Comparison of ENCODE assay signal across 8 mouse cellular contexts in genomic region chr16:37617695-37618094, GRCm38 (mm10). TPM values are rescaled to one million over a fixed set of nuclear protein-coding genes. Genes with fewer than 3 reads are reported as not detected.
A peak's percentile ranks its signal among the peaks of the same experiment; 100 is the strongest.
DNase-seq lines count a peak whose midpoint lies in the region; ATAC-seq lines count a peak whose summit lies in the region.

No protein-coding gene starts in this region.

- DNase-seq in cerebellum, adult 8-10 months, result no peak
- peak; percentile 72 for DNase-seq in cerebellum, adult 9-10 months
- DNase-seq in heart, postnatal 14 days, result peak; percentile 10 to 12
- no peak for DNase-seq in limb, embryonic 11.5 days (ENCODE audit: low spot score)
- DNase-seq in thymus, postnatal 36 days, result no peak
- no peak for DNase-seq in MN1 (ENCODE audit: low spot score)

- H3K4me3 ChIP-seq in limb, embryonic 11.5 days (ENCODE audit: low read depth, low read length), result no peak overlapping the region

- no peak overlapping the region for H3K4me2 ChIP-seq in limb, embryonic 11.5 days (ENCODE audit: low read depth, severe bottlenecking)

- no peaks in the 10 kb centered on the region for H3K9me3 ChIP-seq in limb, embryonic 11.5 days (ENCODE audit: control insufficient read depth, low read length)

- H3K9ac ChIP-seq in limb, embryonic 11.5 days (ENCODE audit: low read length), result no peak overlapping the region

- H3K27ac ChIP-seq in limb, embryonic 11.5 days (replicated peaks; ENCODE audit: low read depth, low read length), result 0 out of 2 replicates have a peak overlapping the region, but pooled peaks have one; percentile 22

- ATAC-seq in cerebellum, adult (ENCODE audit: insufficient number of reproducible peaks, low FRiP score, low TSS enrichment), result peak; percentile 79
- ATAC-seq in limb, embryonic 11.5 days (ENCODE audit: insufficient number of reproducible peaks, low FRiP score, low TSS enrichment, low read depth), result 0 out of 2 replicates have a peak, but pooled peaks have one; percentile 21
- ATAC-seq in granulocyte monocyte progenitor cell, adult 5-6 weeks (replicated peaks; ENCODE audit: poor library complexity, severe bottlenecking), result no peak

- no peaks in the 10 kb centered on the region for H3K36me3 ChIP-seq in limb, embryonic 11.5 days (ENCODE audit: control insufficient read depth, insufficient read depth, low read length)

- WGBS in limb, embryonic 11.5 days, result 25% methylated on average over 3 of the region's 3 CpGs

- H3K4me1 ChIP-seq in limb, embryonic 11.5 days (ENCODE audit: control insufficient read depth, insufficient read depth, low read length), result peaks cover 9% of the 10 kb centered on the region

- intact Hi-C loops in heart, postnatal 14 days (cut with DNase I), result no loop called here

- H3K27me3 ChIP-seq in limb, embryonic 11.5 days (ENCODE audit: control insufficient read depth, insufficient read depth, low read length), result no peaks in the 10 kb centered on the region

RNA-seq across cellular contexts. Expression of gene Ndufb4, which starts 36.6 kb away (rescaled TPM):
- 100 to 1,000 TPM; 124 to 140 TPM for total RNA-seq in heart, postnatal 14 days (2021)
- 57.2 and 59.2 TPM in 2 replicates for polyA plus RNA-seq in limb, embryonic 11.5 days (2014; fragmentation: Nextera tagmentation; extraction: Ambion mirVana)
- 61.7 and 68.5 TPM in 2 replicates for total RNA-seq in granulocyte monocyte progenitor cell, adult 5-6 weeks (2014; fragmentation: Nextera tagmentation)
- total RNA-seq in granulocyte monocyte progenitor cell, adult 5-6 weeks (2017), result 17.2 and 18.8 TPM in 2 replicates

RNA-seq across cellular contexts. Expression of gene Hgd, which starts 37.7 kb away (rescaled TPM):
- under 1 TPM in 1 of 2 experiments, not detected in 1; 0.12 TPM for total RNA-seq in heart, postnatal 14 days (2021)
- polyA plus RNA-seq in limb, embryonic 11.5 days (2014; fragmentation: Nextera tagmentation; extraction: Ambion mirVana), result 0.48 TPM in 1 of 2 replicates, not detected in the other
- not detected in 2 replicates for total RNA-seq in granulocyte monocyte progenitor cell, adult 5-6 weeks (2014; fragmentation: Nextera tagmentation)
- not detected in 2 replicates for total RNA-seq in granulocyte monocyte progenitor cell, adult 5-6 weeks (2017)

Comparison
In these comparisons a context has a peak if more than half of its experiments do, and no peak if none do; other contexts are left out.
1. DNase-seq: peak in cerebellum, adult 9-10 months (single experiment) and heart, postnatal 14 days (2 of 2); none in cerebellum, adult 8-10 months (single experiment), limb, embryonic 11.5 days (single experiment), thymus, postnatal 36 days (0 of 2) and MN1 (single experiment).